Mouse (Mus musculus) stomach, postnatal 0 days (tissue): ENCODE results near the gene Tln1. TPM values are rescaled to one million over a fixed set of nuclear protein-coding genes. Genes with fewer than 3 reads are reported as not detected.
A peak's percentile ranks its signal among the peaks of the same experiment; 100 is the strongest.

Experiments
- ATAC-seq: fragments of 200-750 bp; cut with Nextera tagmentation; 2 replicates; pipeline ENCODE4 v1.8.0; 2017; ENCODE audit not compliant: low FRiP score, low TSS enrichment
- DNase-seq: peaks from one replicate; pipeline ENCODE4 v3.0.0-alpha.2; 2016; ENCODE audit warnings: low spot score
- H3K27ac ChIP-seq: fragments of 300-500 bp; sonication (generic); replicated peaks from 2 replicates; pipeline ENCODE4 v1.5.1; 2014; ENCODE audit warnings: mild to moderate bottlenecking, control low read depth
- H3K27me3 ChIP-seq: fragments of 300-500 bp; sonication (generic); 2 replicates; pipeline ENCODE4 v1.6.1; 2014; ENCODE audit warnings: low read length; ENCODE audit not compliant: control insufficient read depth, insufficient read depth
- H3K36me3 ChIP-seq: fragments of 300-500 bp; sonication (generic); 2 replicates; pipeline ENCODE4 v1.6.1; 2014; ENCODE audit warnings: low read length, mixed read lengths; ENCODE audit not compliant: control insufficient read depth, insufficient read depth
- H3K4me1 ChIP-seq: fragments of 300-500 bp; sonication (generic); replicated peaks from 2 replicates; pipeline ENCODE4 v1.6.1; 2014; ENCODE audit warnings: antibody characterized with exemption; ENCODE audit not compliant: control insufficient read depth, insufficient read depth
- H3K4me2 ChIP-seq: fragments of 300-500 bp; sonication (generic); replicated peaks from 2 replicates; pipeline ENCODE4 v1.6.1; 2014; ENCODE audit warnings: low read depth, mild to moderate bottlenecking, control low read depth, moderate library complexity
- H3K4me3 ChIP-seq: fragments of 300-500 bp; sonication (generic); 2 replicates; pipeline ENCODE4 v1.5.1; 2014; ENCODE audit warnings: low read depth, low read length, control low read depth
- H3K9ac ChIP-seq: fragments of 300-500 bp; sonication (generic); 2 replicates; pipeline ENCODE4 v1.6.1; 2014; ENCODE audit warnings: mild to moderate bottlenecking, low read length, control low read depth, mixed read lengths
- H3K9me3 ChIP-seq: fragments of 300-500 bp; sonication (generic); 2 replicates; pipeline ENCODE4 v1.6.1; 2016; ENCODE audit warnings: low read length; ENCODE audit not compliant: control insufficient read depth
- CTCF ChIP-seq: IDR thresholded peaks from 2 replicates; pipeline ENCODE4 v1.5.1; 2016; ENCODE audit warnings: antibody characterized with exemption, low read depth, mild to moderate bottlenecking, moderate library complexity
- EP300 ChIP-seq: optimal IDR thresholded peaks from 2 replicates; pipeline ENCODE3; 2016; ENCODE audit warnings: antibody characterized with exemption
- WGBS: fragments of 180-500 bp; shearing (Covaris S2); extraction: QIAGEN DNeasy Blood & Tissue Kit; methylation state at CpG from one replicate; pipeline ENCODE4 v1.1.7; 2014; 5-methylcytosine and 5-hydroxymethylcytosine counted together
- polyA plus RNA-seq: library from polyadenylated mRNA; unstranded; fragments of >200 nt; fragmentation: Nextera tagmentation; extraction: Ambion mirVana; gene quantifications from 2 replicates; pipeline ENCODE4 v1.2.1, GENCODE M21; 2015

The Tln1 gene
- polyA plus RNA-seq, 1 experiment from 2014 or later = 60.3 TPM

DNA sequence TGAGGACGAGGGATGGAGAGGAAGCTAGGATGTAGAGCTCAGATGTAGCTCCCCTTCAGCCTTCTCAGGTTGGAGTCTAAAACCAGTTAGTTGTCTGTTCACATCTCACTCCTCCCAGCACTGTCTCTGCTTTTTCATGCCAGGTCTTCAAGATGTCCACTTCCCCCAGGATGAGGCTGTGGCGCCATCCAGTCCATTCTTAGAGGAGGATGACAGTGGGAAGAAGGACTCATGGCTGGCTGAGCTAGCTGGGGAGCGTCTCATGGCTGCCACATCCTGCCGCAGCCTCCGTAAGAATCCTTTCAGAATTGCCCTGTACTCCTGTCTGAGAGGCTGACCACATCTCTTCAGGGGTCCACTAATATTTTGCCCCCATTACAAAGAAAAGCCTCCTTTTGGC is 18.2 kb upstream of the Tln1 start:
- H3K27me3 ChIP-seq = no peaks in the 10 kb centered on the region
- no peaks in the 10 kb centered on the region for H3K9me3 ChIP-seq
- WGBS = 93% methylated on average over 5 of the region's 5 CpGs
- H3K4me1 ChIP-seq = 0 out of 2 replicates have a peak, but pooled peaks cover 4% of the 10 kb centered on the region
- no peak overlapping the region for H3K9ac ChIP-seq
- H3K4me2 ChIP-seq = no peak overlapping the region
- DNase-seq = no peak
- H3K36me3 ChIP-seq = peaks cover 21% of the 10 kb centered on the region
- H3K4me3 ChIP-seq = no peak overlapping the region
- no peak for TF ChIP-seq CTCF
- TF ChIP-seq EP300 = no peak
- H3K27ac ChIP-seq = no peak overlapping the region
- no peak for ATAC-seq

DNA sequence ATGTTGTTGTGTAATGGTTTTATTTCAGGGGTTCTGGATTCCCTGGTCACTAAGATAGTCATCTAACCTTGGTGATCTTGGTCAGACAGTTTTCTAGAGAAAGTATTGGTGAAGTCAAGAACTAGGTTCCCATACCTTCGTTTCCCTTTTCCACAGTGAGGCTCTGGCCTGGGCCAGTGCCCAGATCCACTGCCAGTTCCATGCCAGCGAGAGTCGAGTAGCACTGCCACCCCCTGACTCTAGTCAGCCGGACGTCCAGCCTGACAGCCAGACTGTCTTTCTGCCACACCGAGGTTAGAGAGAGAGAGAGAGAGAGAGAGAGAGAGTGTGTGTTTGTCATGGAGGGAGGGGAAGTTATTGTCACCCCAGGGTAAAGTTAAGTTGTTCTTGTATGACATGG is 17.2 kb upstream of the Tln1 start:
- Histone ChIP-seq H3K4me2 (peak overlapping the region; percentile 94), H3K9me3 (no peaks in the 10 kb centered on the region), H3K9ac (peak overlapping the region; percentile 83; the same call in 1 of the 2 replicates), H3K36me3 (peaks cover 21% of the 10 kb centered on the region), H3K4me1 (0 out of 2 replicates have a peak, but pooled peaks cover 4% of the 10 kb centered on the region), H3K27ac (no peak overlapping the region), H3K4me3 (peak overlapping the region; percentile 87), H3K27me3 (no peaks in the 10 kb centered on the region)
- TF ChIP-seq CTCF (no peak), EP300 (no peak)
- ATAC-seq (no peak), DNase-seq (no peak)
- WGBS = 74% methylated on average over 6 of the region's 6 CpGs

DNA sequence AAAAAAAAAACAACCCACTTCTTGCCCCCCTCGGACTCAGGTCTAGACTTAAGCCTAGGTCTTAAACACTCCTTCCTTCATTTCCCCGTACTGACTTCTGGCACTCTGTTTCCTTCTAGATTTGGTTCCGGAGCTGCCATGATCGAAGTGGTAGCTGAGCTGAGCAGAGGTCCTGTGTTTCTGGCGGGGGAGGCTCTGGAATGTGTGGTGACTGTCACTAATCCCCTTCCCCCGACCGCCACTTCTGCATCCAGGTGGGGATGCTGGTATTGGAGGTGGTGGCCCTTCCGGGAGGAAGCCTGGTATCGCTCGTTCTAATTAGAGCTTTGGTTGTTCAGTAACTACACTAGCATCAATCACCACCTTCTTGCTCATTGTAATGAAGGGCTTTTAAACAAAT is 16.8 kb upstream of the Tln1 start:
- H3K27ac ChIP-seq = peak overlapping the region; percentile 85

DNA sequence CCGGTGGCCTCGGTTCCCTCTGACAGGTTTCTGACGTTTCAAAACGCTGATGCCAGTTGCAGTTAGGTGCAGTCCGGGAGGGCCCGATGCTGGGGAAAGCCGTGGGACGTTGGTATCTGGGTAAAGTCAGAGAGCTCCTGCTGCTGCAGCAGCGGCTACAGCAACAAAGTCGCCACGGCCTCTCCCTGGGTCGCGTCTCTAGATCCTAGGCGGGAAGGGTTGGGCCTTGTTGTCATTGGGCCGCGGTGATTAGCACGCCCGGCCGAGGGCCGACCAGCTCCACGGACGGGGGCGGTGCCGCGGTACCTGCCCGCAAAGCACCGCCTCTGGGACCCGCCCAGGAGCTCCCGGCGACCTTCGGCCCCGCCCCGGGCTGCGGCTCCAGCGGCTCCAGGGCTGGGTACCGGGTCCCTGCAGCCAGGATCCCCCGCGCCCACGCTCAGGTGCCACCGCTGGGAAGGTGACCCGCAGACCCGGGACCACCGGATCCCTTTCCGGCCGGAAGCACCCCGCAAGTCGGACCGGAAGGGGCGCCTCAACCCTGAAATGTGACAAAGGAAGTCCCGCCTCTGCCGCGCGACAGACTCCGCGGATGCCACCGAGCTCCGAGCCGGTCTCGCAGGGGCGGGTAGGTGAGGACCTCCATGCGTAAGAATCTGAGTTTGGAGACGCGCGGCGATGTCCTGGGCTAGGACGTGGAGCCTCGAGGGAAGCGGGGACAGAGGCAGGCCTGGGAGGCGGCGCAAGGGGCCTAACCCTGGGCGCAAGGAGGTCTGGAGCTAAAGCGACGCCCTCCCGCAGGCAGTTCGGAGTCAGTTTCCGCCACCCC is 16.1 kb upstream of the Tln1 start, which contains the start of the genes Rgp1 and Gba2:
Gene Rgp1 (plus strand): TSS at position 340 of the 829 bp plus-strand sequence.
Gene Gba2 (minus strand): TSS at position 498 of the 829 bp plus-strand sequence.
- H3K4me1 ChIP-seq = 0 out of 2 replicates have a peak, but pooled peaks cover 4% of the 10 kb centered on the region
- peak within 1 kb of the TSS; percentile 87 for H3K4me3 ChIP-seq
- TF ChIP-seq CTCF (no peak), EP300 (no peak)
- ATAC-seq = peak; percentile 97
- no peaks in the 10 kb centered on the region for H3K27me3 ChIP-seq
- peaks cover 18% of the 10 kb centered on the region for H3K36me3 ChIP-seq
- peak within 1 kb of the TSS; percentile 94 for H3K4me2 ChIP-seq
- peak within 1 kb of the TSS; percentile 83 for H3K9ac ChIP-seq
- DNase-seq = peak; percentile 94
- peak within 1 kb of the TSS; percentile 85 for H3K27ac ChIP-seq
- H3K9me3 ChIP-seq = no peaks in the 10 kb centered on the region
- WGBS = under 1% methylated on average over 66 of the region's 76 CpGs

More for the DNA sequence above, 16.8 kb upstream of the Tln1 start:
- no peak for DNase-seq
- TF ChIP-seq CTCF (no peak), EP300 (no peak)
- Histone ChIP-seq H3K27me3 (no peaks in the 10 kb centered on the region), H3K9ac (peak overlapping the region; percentile 83), H3K4me2 (peak overlapping the region; percentile 94), H3K36me3 (peaks cover 21% of the 10 kb centered on the region), H3K4me1 (0 out of 2 replicates have a peak, but pooled peaks cover 4% of the 10 kb centered on the region), H3K9me3 (no peaks in the 10 kb centered on the region), H3K4me3 (peak overlapping the region; percentile 87)
- WGBS = 5% methylated on average over 10 of the region's 10 CpGs
- no peak for ATAC-seq

DNA sequence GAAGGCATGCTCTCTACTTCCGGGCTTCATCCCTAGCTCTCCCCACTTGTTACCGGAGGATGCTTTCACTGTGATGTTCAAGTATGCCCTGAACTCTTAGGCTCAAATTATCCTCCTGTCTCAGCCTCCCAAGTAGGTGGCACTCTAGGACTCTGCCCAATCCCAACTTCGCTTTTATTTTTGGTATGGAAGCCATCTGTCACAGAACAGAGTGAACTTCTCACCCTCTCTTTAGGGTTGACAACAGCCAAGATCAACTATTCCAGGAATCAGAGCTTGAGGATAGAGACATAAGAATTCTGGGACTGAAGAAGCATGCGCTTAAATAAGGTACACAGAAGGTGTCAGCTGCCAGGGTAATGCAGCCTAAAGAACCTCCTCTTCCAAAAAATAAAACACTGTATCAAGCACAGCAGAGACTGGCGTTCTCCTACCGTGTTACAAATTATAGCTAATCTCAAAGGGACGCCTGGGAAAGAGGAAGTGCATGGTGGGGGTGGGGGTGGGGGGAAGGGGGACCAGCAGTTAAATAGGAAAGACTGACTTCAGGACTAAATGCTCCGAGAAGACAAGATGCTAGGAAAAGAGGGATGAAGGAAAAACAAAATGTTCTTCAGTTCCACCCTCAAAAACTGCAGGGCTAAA is 14.9 kb upstream of the Tln1 start:
- Histone ChIP-seq H3K9ac (peak overlapping the region; percentile 83), H3K4me3 (peak overlapping the region; percentile 87), H3K27ac (no peak overlapping the region), H3K9me3 (no peaks in the 10 kb centered on the region), H3K27me3 (no peaks in the 10 kb centered on the region), H3K36me3 (peaks cover 7% of the 10 kb centered on the region), H3K4me2 (peak overlapping the region; percentile 94), H3K4me1 (0 out of 2 replicates have a peak, but pooled peaks cover 4% of the 10 kb centered on the region)
- 38% methylated on average over 8 of the region's 8 CpGs for WGBS
- no peak for DNase-seq
- TF ChIP-seq CTCF = no peak
- no peak for TF ChIP-seq EP300
- ATAC-seq = no peak
